Mouse (Mus musculus) olfactory bulb, adult 2 months (tissue): ENCODE data around the gene Gm2a.

Experiments used
- CTCF ChIP-seq: fragments of 200-500 bp; IDR thresholded peaks from 2 replicates; pipeline ENCODE4 v1.5.1; 2012; ENCODE audit warnings: low read depth, mild to moderate bottlenecking, low read length, moderate library complexity; ENCODE audit not compliant: insufficient read depth
- POLR2A ChIP-seq: fragments of 200-500 bp; IDR thresholded peaks from 2 replicates; pipeline ENCODE4 v1.6.1; 2012; ENCODE audit warnings: mild to moderate bottlenecking, low read depth, low read length, moderate library complexity; ENCODE audit not compliant: insufficient read depth

DNA sequence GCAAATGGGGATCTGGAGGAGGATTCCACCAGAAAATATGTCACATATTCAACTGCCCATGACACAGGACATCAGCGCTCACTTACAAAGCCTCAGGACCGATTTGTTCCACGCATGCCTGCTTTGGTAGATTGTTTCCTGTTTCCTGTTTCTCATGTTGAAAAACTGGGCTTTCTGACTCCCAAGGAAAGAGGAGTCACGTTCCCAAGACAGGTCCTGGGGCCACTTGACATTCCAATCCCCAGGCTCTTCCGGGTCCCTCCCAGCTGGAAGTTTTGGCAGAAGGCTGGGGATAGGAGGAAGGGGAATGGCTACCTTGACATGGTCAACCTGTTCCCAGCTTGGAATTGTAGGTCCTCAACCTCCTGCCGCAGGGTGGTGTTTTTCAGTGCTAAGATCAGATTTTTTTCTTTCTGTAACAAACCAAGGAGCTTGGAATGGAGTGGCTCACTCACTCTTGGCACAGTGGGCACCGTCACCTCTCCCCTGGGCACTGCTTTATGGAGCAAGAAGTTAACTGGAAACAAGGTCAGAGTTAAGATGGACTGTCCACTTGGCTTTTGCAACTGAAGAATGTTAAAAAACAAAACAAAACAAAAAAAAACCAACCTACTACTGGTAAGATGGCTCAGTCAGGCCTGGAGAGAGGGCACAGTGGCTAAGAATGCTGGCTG lies 46.9 kb upstream of the Gm2a start:
- no peak for TF ChIP-seq POLR2A
- no peak for TF ChIP-seq CTCF
